Mouse (Mus musculus) heart, adult 2 months (tissue): ENCODE results near the gene Sall4.

Source experiments
- CTCF ChIP-seq: fragments of 200-600 bp; IDR thresholded peaks from 2 replicates; pipeline ENCODE4 v1.8.1; 2022; ENCODE audit warnings: antibody characterized with exemption, mild to moderate bottlenecking, moderate library complexity
- EP300 ChIP-seq: fragments of 200-500 bp; IDR thresholded peaks from 2 replicates; pipeline ENCODE4 v1.6.1; 2011; ENCODE audit warnings: low read depth, low read length, control low read depth; ENCODE audit not compliant: insufficient read depth
- POLR2A ChIP-seq: fragments of 200-500 bp; IDR thresholded peaks from 2 replicates; pipeline ENCODE4 v1.6.1; 2011; ENCODE audit warnings: mild to moderate bottlenecking, low read depth, low read length, control low read depth; ENCODE audit not compliant: insufficient read depth

DNA sequence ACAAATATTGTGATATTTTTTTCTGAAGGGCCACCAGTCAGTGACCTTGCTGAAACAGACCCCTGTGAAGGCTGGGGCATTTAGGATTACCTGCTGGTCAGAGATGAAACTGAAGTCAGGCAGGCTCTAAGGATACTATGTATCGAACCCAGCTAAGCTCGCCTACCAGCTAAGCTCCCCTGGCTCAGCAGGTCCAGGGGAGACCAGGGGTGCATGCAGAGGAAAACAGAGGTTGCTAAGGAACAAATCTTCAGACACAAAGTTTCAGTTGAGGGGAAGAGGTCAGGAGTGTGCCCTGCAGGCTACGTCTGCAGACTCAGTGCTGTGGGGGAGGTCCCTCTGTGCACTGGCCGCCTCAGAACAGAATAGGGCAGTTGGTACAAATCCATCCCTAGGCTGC, 39.9 kb upstream of the Sall4 start:
- no peak for TF ChIP-seq EP300
- TF ChIP-seq CTCF: no peak
- no peak for TF ChIP-seq POLR2A
